Mouse (Mus musculus) cerebellum, postnatal 14 days (tissue): ENCODE results near the gene Disp3.

Source experiments
- DNase-seq, 2 experiments: peaks; one replicate each; pipeline ENCODE4 v3.0.0; 2021; ENCODE audit warnings: mixed read lengths in 2 of 2

The Disp3 gene

GRCm38 (mm10) chr4:148215264-148215900 is 72.4 kb downstream of the Disp3 start:
- no peak for DNase-seq

- no peak for DNase-seq
Measured at GRCm38 (mm10) chr4:148214460-148215136, 73.2 kb downstream of the Disp3 start.

- no peak for DNase-seq
Measured at GRCm38 (mm10) chr4:148204873-148205232, 82.9 kb downstream of the Disp3 start.

GRCm38 (mm10) chr4:148204061-148204872 is 83.5 kb downstream of the Disp3 start:
- DNase-seq: no peak

GRCm38 (mm10) chr4:148203557-148203956 is 84.2 kb downstream of the Disp3 start:
- no peak for DNase-seq

- no peak for DNase-seq
Measured at GRCm38 (mm10) chr4:148198721-148199120, 89.0 kb downstream of the Disp3 start.

- no peak for DNase-seq
Measured at GRCm38 (mm10) chr4:148194400-148194799, 93.4 kb downstream of the Disp3 start.

GRCm38 (mm10) chr4:148192707-148193245 is 95.0 kb downstream of the Disp3 start:
- DNase-seq: peak in 1 of 2 experiments; percentile 44
